Mouse (Mus musculus) limb, embryonic 14.5 days (tissue): ENCODE measurements at regions not wholly inside any gene's neighbourhood (a gene's known extent, or its start where the extent isn't known, plus 50 kb on each side); places are given as distances from the start of the nearest gene placed in this dataset.

Experiments
- ATAC-seq: fragments of 200-750 bp; cut with Nextera tagmentation; 2 replicates; pipeline ENCODE4 v1.8.0; 2017; ENCODE audit warnings: low read depth, moderate number of reproducible peaks, moderate TSS enrichment; ENCODE audit not compliant: low FRiP score
- DNase-seq: peaks from one replicate; pipeline ENCODE4 v3.0.0-alpha.2; 2015; ENCODE audit warnings: low spot score
- H3K27ac ChIP-seq: fragments of 300-500 bp; sonication (generic); replicated peaks from 2 replicates; pipeline ENCODE4 v1.5.1; 2014; ENCODE audit warnings: low read depth, mild to moderate bottlenecking, low read length, moderate library complexity, mixed read lengths
- H3K27me3 ChIP-seq: fragments of 300-500 bp; sonication (generic); 2 replicates; pipeline ENCODE4 v1.6.1; 2014; ENCODE audit warnings: low read length, mixed read lengths; ENCODE audit not compliant: control insufficient read depth, insufficient read depth
- H3K36me3 ChIP-seq: fragments of 300-500 bp; sonication (generic); 2 replicates; pipeline ENCODE4 v1.6.1; 2014; ENCODE audit warnings: mild to moderate bottlenecking, low read length, moderate library complexity, mixed read lengths; ENCODE audit not compliant: control insufficient read depth, insufficient read depth
- H3K4me1 ChIP-seq: fragments of 300-500 bp; sonication (generic); 2 replicates; pipeline ENCODE4 v1.6.1; 2014; ENCODE audit warnings: antibody characterized with exemption, low read length, mixed read lengths; ENCODE audit not compliant: control insufficient read depth, insufficient read depth
- H3K4me2 ChIP-seq: fragments of 300-500 bp; sonication (generic); replicated peaks from 2 replicates; pipeline ENCODE4 v1.6.1; 2014; ENCODE audit warnings: low read depth, mild to moderate bottlenecking, low read length, moderate library complexity; ENCODE audit not compliant: severe bottlenecking
- H3K4me3 ChIP-seq: fragments of 300-500 bp; sonication (generic); replicated peaks from 2 replicates; pipeline ENCODE4 v1.5.1; 2014; ENCODE audit warnings: low read length
- H3K9ac ChIP-seq: fragments of 300-500 bp; sonication (generic); 2 replicates; pipeline ENCODE4 v1.6.1; 2014; ENCODE audit warnings: mild to moderate bottlenecking, low read depth, low read length, moderate library complexity; ENCODE audit not compliant: severe bottlenecking
- H3K9me3 ChIP-seq: fragments of 300-500 bp; sonication (generic); 2 replicates; pipeline ENCODE4 v1.6.1; 2016; ENCODE audit warnings: low read length; ENCODE audit not compliant: control insufficient read depth
- POLR2A ChIP-seq: fragments of 200-500 bp; IDR thresholded peaks from 2 replicates; pipeline ENCODE4 v1.8.0; 2012; ENCODE audit warnings: inconsistent platforms, mild to moderate bottlenecking, moderate library complexity, borderline replicate concordance; ENCODE audit not compliant: insufficient read depth, insufficient read length; ENCODE audit errors: extremely low read depth
- WGBS: fragments of 180-500 bp; shearing (Covaris S2); extraction: QIAGEN DNeasy Blood & Tissue Kit; methylation state at CpG from one replicate; pipeline ENCODE4 v1.1.7; 2014; 5-methylcytosine and 5-hydroxymethylcytosine counted together

GRCm38 (mm10) chr1:35866643-35867042, 201.6 kb upstream of the Hs6st1 start:
- Histone ChIP-seq H3K9ac (no peak overlapping the region), H3K4me2 (no peak overlapping the region), H3K4me1 (peaks cover 6% of the 10 kb centered on the region; the same call in 1 of the 2 replicates), H3K36me3 (no peaks in the 10 kb centered on the region), H3K27me3 (no peaks in the 10 kb centered on the region), H3K4me3 (no peak overlapping the region), H3K27ac (no peak overlapping the region), H3K9me3 (no peaks in the 10 kb centered on the region)
- WGBS, result 76% methylated on average over 12 of the region's 12 CpGs
- ATAC-seq (no peak), DNase-seq (no peak)
- no peak for TF ChIP-seq POLR2A

DNA sequence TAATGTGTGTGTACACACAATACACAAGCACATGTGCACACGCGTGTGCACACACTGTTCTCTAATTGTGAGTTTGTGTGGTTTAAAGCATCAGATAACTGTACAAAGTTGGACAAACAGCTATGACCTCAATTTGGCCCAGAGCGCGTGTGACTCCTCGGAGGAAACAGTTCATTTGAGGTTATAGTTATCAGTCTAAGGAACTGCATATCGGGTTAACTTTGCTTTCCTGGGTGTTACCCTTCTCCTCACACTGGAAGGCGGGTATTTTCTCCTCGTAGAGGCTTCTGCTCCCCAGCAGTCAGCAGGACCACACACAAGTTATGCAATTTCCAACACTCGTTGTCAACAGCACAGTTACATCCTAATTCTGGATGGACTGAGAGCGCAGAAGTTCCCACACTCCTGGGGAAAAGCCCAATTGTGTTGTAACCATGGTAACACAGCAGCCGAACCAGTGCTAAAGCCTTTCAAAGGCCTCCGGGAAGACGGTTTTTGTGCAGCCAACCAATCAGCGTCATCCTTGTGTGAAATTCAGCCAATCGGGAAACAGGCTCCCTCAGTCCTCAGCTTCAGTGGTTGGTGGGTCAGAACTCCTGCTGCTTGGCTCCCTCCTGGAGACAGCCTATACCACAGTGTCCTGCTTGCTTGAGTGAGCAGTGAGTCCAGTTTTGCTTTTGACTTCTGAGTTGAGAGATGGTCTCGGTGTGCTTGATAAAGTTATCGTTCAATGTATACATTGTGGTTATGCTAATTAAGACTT, 198.6 kb upstream of the Hs6st1 start:
- ATAC-seq (peak; percentile 88), DNase-seq (peak; percentile 64)
- WGBS, result 56% methylated on average over 17 of the region's 17 CpGs
- H3K36me3 ChIP-seq, result no peaks in the 10 kb centered on the region
- H3K27me3 ChIP-seq, result no peaks in the 10 kb centered on the region
- H3K4me3 ChIP-seq, result no peak overlapping the region
- no peak overlapping the region for H3K27ac ChIP-seq
- 0 out of 2 replicates have a peak, but pooled peaks cover 3% of the 10 kb centered on the region for H3K4me1 ChIP-seq
- no peak for TF ChIP-seq POLR2A
- no peak overlapping the region for H3K4me2 ChIP-seq
- H3K9me3 ChIP-seq, result no peaks in the 10 kb centered on the region
- H3K9ac ChIP-seq, result no peak overlapping the region

- H3K9ac ChIP-seq, result no peak overlapping the region
- no peak overlapping the region for H3K4me2 ChIP-seq
- no peaks in the 10 kb centered on the region for H3K27me3 ChIP-seq
- 70% methylated on average over 9 of the region's 9 CpGs for WGBS
- no peak for ATAC-seq
- H3K9me3 ChIP-seq, result no peaks in the 10 kb centered on the region
- H3K27ac ChIP-seq, result no peak overlapping the region
- no peaks in the 10 kb centered on the region for H3K36me3 ChIP-seq
- H3K4me1 ChIP-seq, result peaks cover 7% of the 10 kb centered on the region
- no peak for DNase-seq
- TF ChIP-seq POLR2A, result no peak
- no peak overlapping the region for H3K4me3 ChIP-seq
These were observed 197.9 kb upstream of the Hs6st1 start for GRCm38 (mm10) chr1:35870144-35870827.

GRCm38 (mm10) chr1:35873038-35873437, 195.2 kb upstream of the Hs6st1 start:
- H3K27me3 ChIP-seq, result no peaks in the 10 kb centered on the region
- WGBS, result 98% methylated on average over 2 of the region's 2 CpGs
- H3K4me2 ChIP-seq, result no peak overlapping the region
- DNase-seq (no peak), ATAC-seq (no peak)
- H3K4me1 ChIP-seq, result peaks cover 15% of the 10 kb centered on the region
- no peak overlapping the region for H3K9ac ChIP-seq
- no peaks in the 10 kb centered on the region for H3K9me3 ChIP-seq
- no peak overlapping the region for H3K27ac ChIP-seq
- H3K4me3 ChIP-seq, result no peak overlapping the region
- no peaks in the 10 kb centered on the region for H3K36me3 ChIP-seq
- no peak for TF ChIP-seq POLR2A

DNA sequence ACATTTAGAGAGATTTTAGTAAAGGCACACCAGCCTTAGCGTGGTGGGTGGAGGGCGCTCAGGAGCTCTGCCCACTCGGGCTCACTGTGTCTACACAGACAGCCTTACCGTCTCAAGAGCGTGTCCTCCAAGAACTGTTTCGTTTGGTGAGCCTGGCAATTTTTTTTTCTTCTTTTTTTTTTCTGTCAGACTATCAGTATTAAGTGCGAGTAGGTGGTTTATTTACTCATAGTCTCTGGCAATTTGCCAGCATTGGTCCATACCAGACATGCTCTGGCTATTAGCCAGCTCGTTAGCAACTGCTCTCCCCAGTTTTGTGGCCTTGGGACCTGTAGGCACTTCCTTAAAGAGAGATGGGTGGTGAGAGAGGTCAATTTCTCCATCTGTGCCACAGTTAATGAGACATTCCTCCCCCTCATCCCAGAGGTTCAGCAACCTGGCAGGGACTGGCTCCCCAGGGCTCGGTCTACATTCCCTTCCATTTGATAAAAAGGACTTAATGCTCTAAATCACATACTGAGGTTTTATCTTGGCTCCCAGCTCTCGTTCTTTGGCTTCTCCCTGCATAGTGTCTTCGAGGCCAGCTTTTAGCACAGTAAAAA, 192.9 kb upstream of the Hs6st1 start:
- no peaks in the 10 kb centered on the region for H3K9me3 ChIP-seq
- H3K27ac ChIP-seq, result no peak overlapping the region
- no peak for TF ChIP-seq POLR2A
- H3K4me1 ChIP-seq, result peaks cover 11% of the 10 kb centered on the region
- H3K4me2 ChIP-seq, result no peak overlapping the region
- no peaks in the 10 kb centered on the region for H3K36me3 ChIP-seq
- WGBS, result 28% methylated on average over 11 of the region's 11 CpGs
- H3K4me3 ChIP-seq, result no peak overlapping the region
- no peak for ATAC-seq
- H3K27me3 ChIP-seq, result no peaks in the 10 kb centered on the region
- H3K9ac ChIP-seq, result no peak overlapping the region
- DNase-seq, result peak; percentile 55
